Mouse (Mus musculus) midbrain, embryonic 16.5 days (tissue): Measurements from ENCODE around the gene Sult2b1. TPM values are rescaled to one million over a fixed set of nuclear protein-coding genes. Genes with fewer than 3 reads are reported as not detected.

Experiments used
- ATAC-seq: fragments of 200-750 bp; cut with Nextera tagmentation; 2 replicates; pipeline ENCODE4 v1.8.0; 2017; ENCODE audit warnings: moderate TSS enrichment
- H3K27ac ChIP-seq: fragments of 300-500 bp; sonication (generic); 2 replicates; pipeline ENCODE4 v1.5.1; 2014; ENCODE audit warnings: mild to moderate bottlenecking, low read length, mixed read lengths
- H3K27me3 ChIP-seq: fragments of 300-500 bp; sonication (generic); 2 replicates; pipeline ENCODE4 v1.6.1; 2014; ENCODE audit warnings: low read depth, low read length, mixed read lengths; ENCODE audit not compliant: control insufficient read depth, insufficient read depth
- H3K36me3 ChIP-seq: fragments of 300-500 bp; sonication (generic); 2 replicates; pipeline ENCODE4 v1.6.1; 2014; ENCODE audit warnings: mild to moderate bottlenecking, low read length, moderate library complexity, mixed read lengths; ENCODE audit not compliant: control insufficient read depth, insufficient read depth
- H3K4me1 ChIP-seq: fragments of 300-500 bp; sonication (generic); 2 replicates; pipeline ENCODE4 v1.6.1; 2014; ENCODE audit warnings: mild to moderate bottlenecking, low read length, mixed read lengths; ENCODE audit not compliant: control insufficient read depth, insufficient read depth
- H3K4me2 ChIP-seq: fragments of 300-500 bp; sonication (generic); 2 replicates; pipeline ENCODE4 v1.6.1; 2014; ENCODE audit warnings: mild to moderate bottlenecking, low read length, mixed read lengths
- H3K4me3 ChIP-seq: fragments of 300-500 bp; sonication (generic); 2 replicates; pipeline ENCODE4 v1.5.1; 2014; ENCODE audit warnings: low read depth, mild to moderate bottlenecking, low read length, moderate library complexity, mixed read lengths
- H3K9ac ChIP-seq: fragments of 300-500 bp; sonication (generic); 2 replicates; pipeline ENCODE4 v1.6.1; 2014; ENCODE audit warnings: low read depth, low read length, mixed read lengths
- H3K9me3 ChIP-seq: fragments of 300-500 bp; sonication (generic); replicated peaks from 2 replicates; pipeline ENCODE4 v1.6.1; 2014; ENCODE audit warnings: mild to moderate bottlenecking, low read length, mixed read lengths; ENCODE audit not compliant: control insufficient read depth, poor library complexity, severe bottlenecking
- WGBS: fragments of 180-500 bp; shearing (Covaris S2); extraction: QIAGEN DNeasy Blood & Tissue Kit; methylation state at CpG from one replicate; pipeline ENCODE4 v1.1.7; 2014; 5-methylcytosine and 5-hydroxymethylcytosine counted together
- polyA plus RNA-seq: library from polyadenylated mRNA; unstranded; fragments of >200 nt; fragmentation: Nextera tagmentation; extraction: Ambion mirVana; gene quantifications from 2 replicates; pipeline ENCODE4 v1.2.1, GENCODE M21; 2015

Gene Sult2b1
- polyA plus RNA-seq, 1 experiment from 2014 or later, result 6.4 TPM

DNA sequence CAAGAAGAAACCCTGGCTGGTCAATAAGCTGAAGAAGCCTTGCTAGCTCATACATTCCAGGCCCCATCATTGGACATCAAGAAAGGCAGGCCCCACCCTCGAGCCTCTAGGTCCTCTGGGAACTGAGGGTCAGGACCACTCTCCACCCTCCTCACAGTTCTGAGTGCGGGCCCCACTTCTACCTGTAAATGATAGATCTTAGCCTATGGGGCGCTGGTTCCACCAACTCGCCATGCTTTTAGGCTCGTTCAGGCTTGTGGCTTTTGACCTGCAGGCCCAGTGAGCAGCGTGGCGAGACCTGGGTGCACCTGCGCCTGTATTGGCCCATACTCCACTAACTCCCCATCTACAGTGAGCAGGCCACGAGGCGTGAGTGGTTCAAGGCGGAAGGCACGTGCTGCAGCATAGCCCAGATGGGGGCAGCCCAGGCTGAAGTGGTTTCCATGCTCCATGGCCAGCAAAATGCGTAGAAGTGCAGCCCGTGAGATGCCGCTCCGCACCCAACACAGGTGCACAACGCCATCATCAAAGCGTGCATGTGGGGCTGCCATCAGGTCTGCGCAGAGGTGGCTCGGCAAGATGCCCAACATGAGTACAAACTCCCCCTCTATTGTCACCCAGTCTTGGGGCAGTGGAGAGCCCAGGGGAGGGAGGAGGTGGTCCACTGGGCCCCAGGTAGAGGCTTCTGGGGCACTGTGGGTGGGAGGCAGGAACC is 73.8 kb downstream of the Sult2b1 start:
- H3K4me2 ChIP-seq, result no peak overlapping the region
- ATAC-seq, result no peak
- WGBS, result 94% methylated on average over 20 of the region's 20 CpGs
- no peaks in the 10 kb centered on the region for H3K9me3 ChIP-seq
- peaks cover 29% of the 10 kb centered on the region for H3K36me3 ChIP-seq
- H3K4me1 ChIP-seq, result peaks cover 57% of the 10 kb centered on the region
- H3K27ac ChIP-seq, result peak overlapping the region; percentile 79
- H3K4me3 ChIP-seq, result no peak overlapping the region
- no peaks in the 10 kb centered on the region for H3K27me3 ChIP-seq
- 0 out of 2 replicates have a peak overlapping the region, but pooled peaks have one; percentile 38 for H3K9ac ChIP-seq

DNA sequence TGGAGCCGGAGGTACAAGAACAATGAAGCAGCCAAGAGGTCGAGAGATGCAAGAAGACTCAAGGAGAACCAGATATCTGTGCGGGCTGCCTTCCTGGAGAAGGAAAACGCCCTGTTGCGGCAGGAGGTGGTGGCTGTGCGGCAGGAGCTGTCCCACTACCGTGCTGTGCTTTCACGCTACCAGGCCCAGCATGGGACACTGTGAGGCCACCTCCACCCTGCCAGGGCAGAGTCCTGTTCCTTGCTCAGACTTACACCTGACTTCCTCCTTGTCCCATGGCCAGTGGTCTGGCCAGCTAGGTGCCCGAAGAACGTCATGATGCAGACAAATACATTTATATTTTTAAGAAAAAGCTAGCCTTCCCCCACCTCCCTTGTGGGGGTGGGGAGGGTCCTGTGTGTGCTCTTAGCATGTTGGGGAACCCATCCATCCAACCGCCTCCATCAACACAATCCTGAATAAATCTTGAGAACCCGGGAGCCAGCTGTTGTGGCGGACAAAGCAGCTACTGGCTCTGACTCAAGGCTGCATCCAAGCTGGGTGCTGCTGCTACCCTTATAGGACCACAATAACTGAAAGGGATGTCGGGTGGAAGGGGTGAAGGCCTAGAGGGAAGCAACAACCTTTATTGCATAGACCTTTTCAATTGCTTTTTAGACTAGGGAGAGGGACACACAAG is 74.7 kb downstream of the Sult2b1 start:
- H3K4me1 ChIP-seq, result peaks cover 57% of the 10 kb centered on the region
- peak overlapping the region; percentile 98 for H3K4me2 ChIP-seq
- WGBS, result 66% methylated on average over 14 of the region's 14 CpGs
- H3K36me3 ChIP-seq, result peaks cover 29% of the 10 kb centered on the region
- no peaks in the 10 kb centered on the region for H3K27me3 ChIP-seq
- no peak for ATAC-seq
- H3K9ac ChIP-seq, result peak overlapping the region; percentile 38; the same call in 1 of the 2 replicates
- H3K4me3 ChIP-seq, result no peak overlapping the region
- peak overlapping the region; percentile 79 for H3K27ac ChIP-seq
- H3K9me3 ChIP-seq, result no peaks in the 10 kb centered on the region

- H3K4me1 ChIP-seq, result peaks cover 51% of the 10 kb centered on the region
- H3K4me2 ChIP-seq, result peak overlapping the region; percentile 98
- no peaks in the 10 kb centered on the region for H3K27me3 ChIP-seq
- H3K9ac ChIP-seq, result no peak overlapping the region
- ATAC-seq, result peak; percentile 15; the same call in 1 of the 2 replicates
- H3K36me3 ChIP-seq, result peaks cover 29% of the 10 kb centered on the region
- 22% methylated on average over 6 of the region's 6 CpGs for WGBS
- peak overlapping the region; percentile 79 for H3K27ac ChIP-seq
- no peaks in the 10 kb centered on the region for H3K9me3 ChIP-seq
- no peak overlapping the region for H3K4me3 ChIP-seq
These were observed 75.4 kb downstream of the Sult2b1 start for GRCm38 (mm10) chr7:45709036-45709435.

DNA sequence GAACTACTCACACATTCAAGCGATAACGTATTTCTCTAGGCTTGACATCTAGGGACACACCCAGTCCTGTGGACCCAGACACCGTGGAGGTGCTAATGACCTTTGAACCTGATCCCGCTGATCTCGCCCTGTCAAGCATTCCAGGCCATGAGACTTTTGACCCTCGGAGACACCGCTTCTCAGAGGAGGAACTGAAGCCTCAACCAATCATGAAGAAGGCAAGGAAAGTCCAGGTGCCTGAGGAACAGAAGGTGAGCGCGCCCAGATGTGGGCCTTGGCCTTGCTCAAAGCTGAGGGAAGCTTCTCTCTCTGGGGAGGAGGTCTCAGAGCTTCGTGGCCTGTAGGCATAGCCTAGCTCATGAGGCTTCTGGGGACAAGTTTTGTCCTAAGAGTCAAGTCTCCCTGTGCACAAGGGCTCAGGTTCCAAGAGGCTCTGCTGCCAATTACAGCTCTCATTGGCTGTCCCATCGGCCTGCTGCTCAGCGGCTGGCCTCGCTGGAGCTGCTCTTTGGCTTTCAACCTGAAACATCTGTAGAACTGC is 76.2 kb downstream of the Sult2b1 start:
- no peak for ATAC-seq
- H3K36me3 ChIP-seq, result peaks cover 28% of the 10 kb centered on the region
- H3K9ac ChIP-seq, result peak overlapping the region; percentile 31; the same call in 1 of the 2 replicates
- H3K27me3 ChIP-seq, result no peaks in the 10 kb centered on the region
- WGBS, result 56% methylated on average over 13 of the region's 13 CpGs
- peak overlapping the region; percentile 98 for H3K4me2 ChIP-seq
- H3K4me1 ChIP-seq, result peaks cover 57% of the 10 kb centered on the region
- no peak overlapping the region for H3K4me3 ChIP-seq
- no peaks in the 10 kb centered on the region for H3K9me3 ChIP-seq
- H3K27ac ChIP-seq, result peak overlapping the region; percentile 79

DNA sequence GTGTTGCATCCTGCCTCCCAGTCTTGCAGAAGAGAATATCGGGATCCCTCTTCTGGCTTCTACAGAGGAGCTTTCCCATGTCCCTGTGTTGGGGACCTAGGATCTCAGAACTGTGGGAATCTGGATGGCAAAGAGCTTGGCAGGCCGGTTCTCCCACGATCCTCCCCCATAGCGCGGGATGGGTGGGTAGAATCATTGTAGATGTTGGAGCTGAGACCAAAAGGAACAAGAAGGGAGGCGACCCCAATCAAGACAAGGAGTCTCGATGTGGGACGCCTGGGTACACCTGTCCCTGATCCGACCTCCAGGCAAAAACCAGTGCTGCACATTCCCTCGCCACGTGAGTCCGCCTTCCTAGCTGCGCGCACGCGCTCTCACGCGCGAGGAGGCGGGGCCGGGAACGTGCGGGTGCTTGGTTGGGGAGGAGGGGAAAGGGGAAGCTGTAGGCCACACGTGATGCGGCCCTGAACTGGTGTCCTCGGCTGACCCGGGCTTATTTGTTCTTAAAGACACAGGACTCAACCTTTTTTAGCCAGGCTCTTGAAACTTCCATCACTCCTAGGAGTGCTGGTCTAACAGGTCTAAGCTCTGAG is 77.0 kb downstream of the Sult2b1 start:
- Histone ChIP-seq H3K4me1 (peaks cover 65% of the 10 kb centered on the region), H3K9ac (peak overlapping the region; percentile 84), H3K36me3 (peaks cover 20% of the 10 kb centered on the region), H3K4me2 (peak overlapping the region; percentile 98), H3K27ac (peak overlapping the region; percentile 60), H3K9me3 (no peaks in the 10 kb centered on the region), H3K4me3 (peak overlapping the region; percentile 62), H3K27me3 (no peaks in the 10 kb centered on the region)
- 1% methylated on average over 27 of the region's 27 CpGs for WGBS
- ATAC-seq, result no peak

- peak overlapping the region; percentile 60 for H3K27ac ChIP-seq
- H3K9me3 ChIP-seq, result no peaks in the 10 kb centered on the region
- H3K27me3 ChIP-seq, result no peaks in the 10 kb centered on the region
- peak overlapping the region; percentile 98 for H3K4me2 ChIP-seq
- ATAC-seq, result no peak
- H3K9ac ChIP-seq, result peak overlapping the region; percentile 84
- WGBS, result under 1% methylated on average over 42 of the region's 45 CpGs
- peak overlapping the region; percentile 62 for H3K4me3 ChIP-seq
- peaks cover 17% of the 10 kb centered on the region for H3K36me3 ChIP-seq
- peaks cover 65% of the 10 kb centered on the region for H3K4me1 ChIP-seq
These were observed 77.7 kb downstream of the Sult2b1 start for GRCm38 (mm10) chr7:45706721-45707241.

DNA sequence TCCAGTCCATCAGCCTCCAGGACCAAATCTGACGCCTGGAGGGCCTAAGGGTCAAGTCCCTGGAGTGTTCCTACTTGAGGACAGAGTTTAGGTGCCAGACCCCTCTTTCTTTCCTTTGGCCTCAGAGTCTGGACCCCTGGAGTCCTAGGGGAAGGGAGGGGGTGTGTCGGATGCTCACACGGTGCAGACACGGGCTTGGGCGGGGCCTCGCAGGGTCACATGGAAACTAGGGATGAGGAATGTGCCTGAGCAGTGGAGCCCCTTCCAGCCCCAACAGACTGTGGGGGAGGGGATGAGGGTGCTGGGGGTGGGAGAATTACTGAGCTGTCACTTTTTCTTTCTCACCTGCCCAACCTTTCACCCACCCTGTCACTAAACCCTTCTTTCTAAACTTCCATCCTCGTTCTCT is 78.6 kb downstream of the Sult2b1 start:
- H3K9me3 ChIP-seq, result no peaks in the 10 kb centered on the region
- ATAC-seq, result no peak
- peaks cover 72% of the 10 kb centered on the region for H3K4me1 ChIP-seq
- H3K4me3 ChIP-seq, result peak overlapping the region; percentile 62
- peak overlapping the region; percentile 84 for H3K9ac ChIP-seq
- 0% methylated on average over 7 of the region's 7 CpGs for WGBS
- H3K4me2 ChIP-seq, result peak overlapping the region; percentile 98
- no peaks in the 10 kb centered on the region for H3K27me3 ChIP-seq
- no peak overlapping the region for H3K27ac ChIP-seq
- H3K36me3 ChIP-seq, result peaks cover 8% of the 10 kb centered on the region

GRCm38 (mm10) chr7:45705443-45705864 is 79.0 kb downstream of the Sult2b1 start:
- 0% methylated on average over 21 of the region's 21 CpGs for WGBS
- H3K27me3 ChIP-seq, result no peaks in the 10 kb centered on the region
- peak overlapping the region; percentile 98 for H3K4me2 ChIP-seq
- ATAC-seq, result no peak
- H3K4me1 ChIP-seq, result peaks cover 76% of the 10 kb centered on the region
- peak overlapping the region; percentile 62 for H3K4me3 ChIP-seq
- peak overlapping the region; percentile 84 for H3K9ac ChIP-seq
- H3K36me3 ChIP-seq, result peaks cover 4% of the 10 kb centered on the region; the same call in 1 of the 2 replicates
- H3K27ac ChIP-seq, result peak overlapping the region; percentile 67
- H3K9me3 ChIP-seq, result no peaks in the 10 kb centered on the region
